In the genomic region with DNA sequence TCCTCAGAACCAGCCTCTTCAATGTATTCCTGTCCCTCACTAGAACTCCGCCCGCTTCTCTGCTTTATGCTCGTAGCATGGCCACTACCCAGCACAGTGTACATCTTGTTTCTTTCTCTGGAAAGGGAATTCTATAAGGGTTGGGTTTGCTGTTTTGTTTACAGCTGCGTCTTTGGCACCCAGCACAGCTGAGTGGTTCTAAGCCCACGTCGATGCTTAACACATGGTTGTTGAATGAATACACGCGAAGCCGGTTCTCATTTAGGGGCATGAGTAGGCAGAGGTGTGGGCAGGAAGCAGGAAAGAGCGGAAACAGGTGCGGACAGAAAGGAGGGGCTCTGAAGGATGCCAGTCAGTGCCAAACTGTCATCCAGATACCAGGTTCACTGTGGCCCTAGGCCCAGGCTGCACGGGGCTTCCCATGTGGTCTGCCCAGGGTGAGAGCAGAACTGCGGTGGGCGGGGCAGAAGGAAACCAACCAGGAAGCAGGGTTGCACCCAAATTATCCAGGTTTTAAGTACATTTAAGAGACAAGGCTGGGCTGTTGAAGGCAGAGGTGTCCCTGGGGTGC, we compare ENCODE assay signal across 15 mouse cellular contexts. TPM values are rescaled to one million over a fixed set of nuclear protein-coding genes. Genes with fewer than 3 reads are reported as not detected.
A peak's percentile ranks its signal among the peaks of the same experiment; 100 is the strongest.
DNase-seq lines count a peak whose midpoint lies in the region; ATAC-seq and TF ChIP-seq lines count a peak whose summit lies in the region.
"Had no signal": no experiment of that assay in that cellular context is flagged by ENCODE, and none has a peak within 500 bp of the region (broad histone marks: within the 10 kb centered on the region; RNA-seq: fewer than 3 reads in every experiment).

No protein-coding gene starts in this region.

- no peak overlapping the region for H3K27ac ChIP-seq in embryonic facial prominence, embryonic 10.5 days (replicated peaks)
- H3K27ac ChIP-seq in hindbrain, embryonic 13.5 days: no peak overlapping the region
- H3K27ac ChIP-seq in midbrain, postnatal 0 days (ENCODE audit: low read depth, low read length): no peak overlapping the region
- H3K27ac ChIP-seq in kidney, embryonic 15.5 days: no peak overlapping the region
- H3K27ac ChIP-seq: heart, embryonic 13.5 days; limb, embryonic 15.5 days had no signal

- H3K27me3 ChIP-seq in embryonic facial prominence, embryonic 10.5 days (replicated peaks; ENCODE audit: low read depth, poor library complexity, severe bottlenecking): peaks cover 31% of the 10 kb centered on the region
- H3K27me3 ChIP-seq in hindbrain, embryonic 13.5 days: peaks cover 14% of the 10 kb centered on the region
- no peaks in the 10 kb centered on the region for H3K27me3 ChIP-seq in midbrain, postnatal 0 days (ENCODE audit: insufficient read depth, low read length)
- H3K27me3 ChIP-seq in kidney, embryonic 15.5 days: peaks cover 36% of the 10 kb centered on the region

- peaks cover 15% of the 10 kb centered on the region for H3K4me1 ChIP-seq in embryonic facial prominence, embryonic 10.5 days
- peaks cover 41% of the 10 kb centered on the region for H3K4me1 ChIP-seq in hindbrain, embryonic 13.5 days (replicated peaks)
- no peaks in the 10 kb centered on the region for H3K4me1 ChIP-seq in midbrain, postnatal 0 days (ENCODE audit: insufficient read depth, low read length)
- peaks cover 6% of the 10 kb centered on the region for H3K4me1 ChIP-seq in kidney, embryonic 15.5 days

- TF ChIP-seq CTCF in midbrain, postnatal 0 days (IDR thresholded peaks at IDR 0.05): no peak

- no peak overlapping the region for H3K9ac ChIP-seq in hindbrain, embryonic 13.5 days
- H3K9ac ChIP-seq in midbrain, postnatal 0 days (replicated peaks; ENCODE audit: low read length, poor library complexity, severe bottlenecking): no peak overlapping the region
- no peak overlapping the region for H3K9ac ChIP-seq in kidney, embryonic 15.5 days
- H3K9ac ChIP-seq: heart, embryonic 13.5 days; limb, embryonic 15.5 days had no signal

- ATAC-seq in frontal cortex, adult (ENCODE audit: low TSS enrichment): peak; percentile 25
- ATAC-seq in hindbrain, embryonic 13.5 days (ENCODE audit: low FRiP score): 0 out of 2 replicates have a peak, but pooled peaks have one; percentile 8
- no peak for ATAC-seq in midbrain, postnatal 0 days (ENCODE audit: low FRiP score)
- ATAC-seq in kidney, embryonic 15.5 days (replicated peaks; ENCODE audit: low FRiP score): no peak

- 0 out of 2 replicates have a peak overlapping the region, but pooled peaks have one; percentile 58 for H3K4me3 ChIP-seq in embryonic facial prominence, embryonic 10.5 days
- H3K4me3 ChIP-seq in hindbrain, embryonic 13.5 days: peak overlapping the region; percentile 58; the same call in 1 of the 2 replicates
- H3K4me3 ChIP-seq in midbrain, postnatal 0 days (ENCODE audit: low read depth, low read length): no peak overlapping the region
- H3K4me3 ChIP-seq in kidney, embryonic 15.5 days (replicated peaks): no peak overlapping the region
- H3K4me3 ChIP-seq: limb, embryonic 15.5 days had no signal

- no peaks in the 10 kb centered on the region for H3K36me3 ChIP-seq in embryonic facial prominence, embryonic 10.5 days (replicated peaks)
- H3K36me3 ChIP-seq in hindbrain, embryonic 13.5 days: peaks cover 6% of the 10 kb centered on the region; the same call in 1 of the 2 replicates
- H3K36me3 ChIP-seq in midbrain, postnatal 0 days (ENCODE audit: insufficient read depth, low read length): peaks cover 6% of the 10 kb centered on the region; the same call in 1 of the 2 replicates
- H3K36me3 ChIP-seq in kidney, embryonic 15.5 days: no peaks in the 10 kb centered on the region
- H3K36me3 ChIP-seq: heart, embryonic 13.5 days; limb, embryonic 15.5 days had no signal

- no peak for DNase-seq in frontal cortex, postnatal 14 days (ENCODE audit: low spot score in 2 of 2)
- no peak for DNase-seq in embryonic facial prominence, embryonic 10.5 days (ENCODE audit: low spot score)
- DNase-seq in midbrain, postnatal 0 days (ENCODE audit: low spot score): no peak
- no peak for DNase-seq in kidney, postnatal 25 days
- DNase-seq in spleen, postnatal 10 days (ENCODE audit: low spot score in 2 of 2): no peak
- DNase-seq: adrenal gland, postnatal 36 days; cerebellum, postnatal 14 days; kidney, adult 11 months; lung, postnatal 10 days had no signal

- no peaks in the 10 kb centered on the region for H3K9me3 ChIP-seq in embryonic facial prominence, embryonic 10.5 days
- no peaks in the 10 kb centered on the region for H3K9me3 ChIP-seq in hindbrain, embryonic 13.5 days
- no peaks in the 10 kb centered on the region for H3K9me3 ChIP-seq in midbrain, postnatal 0 days (ENCODE audit: low read length)
- no peaks in the 10 kb centered on the region for H3K9me3 ChIP-seq in kidney, embryonic 15.5 days (replicated peaks)
- H3K9me3 ChIP-seq: heart, embryonic 13.5 days; limb, embryonic 15.5 days had no signal

- WGBS in embryonic facial prominence, embryonic 10.5 days: 75% methylated on average over 14 of the region's 14 CpGs
- WGBS in hindbrain, embryonic 13.5 days: 83% methylated on average over 14 of the region's 14 CpGs
- WGBS in midbrain, postnatal 0 days: 83% methylated on average over 14 of the region's 14 CpGs
- 73% methylated on average over 14 of the region's 14 CpGs for WGBS in kidney, embryonic 15.5 days

- peak overlapping the region; percentile 78 for H3K4me2 ChIP-seq in hindbrain, embryonic 13.5 days
- peak overlapping the region; percentile 87 for H3K4me2 ChIP-seq in midbrain, postnatal 0 days (ENCODE audit: low read depth, low read length, poor library complexity, severe bottlenecking)
- no peak overlapping the region for H3K4me2 ChIP-seq in kidney, embryonic 15.5 days

RNA-seq across cellular contexts. Expression of a gene that starts 1.0 kb away (rescaled TPM):
- 6.2 and 6.6 TPM in 2 replicates for polyA plus RNA-seq in embryonic facial prominence, embryonic 10.5 days (2016; fragmentation: Nextera tagmentation; extraction: Ambion mirVana)
- polyA plus RNA-seq in hindbrain, embryonic 13.5 days (2015; fragmentation: Nextera tagmentation; extraction: Ambion mirVana): 96.0 and 102 TPM in 2 replicates
- 148 and 168 TPM in 2 replicates for total RNA-seq in midbrain, postnatal 0 days (2014; rRNA removed)
- polyA plus RNA-seq in midbrain, postnatal 0 days (2015; fragmentation: Nextera tagmentation; extraction: Ambion mirVana): 257 and 272 TPM in 2 replicates
- 6.1 and 30.2 TPM in 2 replicates for polyA plus RNA-seq in kidney, embryonic 15.5 days (2015; fragmentation: Nextera tagmentation; extraction: Ambion mirVana)
- total RNA-seq: gastrocnemius, adult 18-20 months had no signal

Comparison
In these comparisons a context has a peak if more than half of its experiments do, and no peak if none do; other contexts are left out.
1. ATAC-seq: peak in frontal cortex, adult (single experiment) and hindbrain, embryonic 13.5 days (single experiment); none in midbrain, postnatal 0 days (single experiment) and kidney, embryonic 15.5 days (single experiment).
2. H3K4me3 ChIP-seq: peak in embryonic facial prominence, embryonic 10.5 days (single experiment) and hindbrain, embryonic 13.5 days (single experiment); none in midbrain, postnatal 0 days (single experiment) and kidney, embryonic 15.5 days (single experiment).